Mouse (Mus musculus) liver, embryonic 14.5 days (tissue): Measurements from ENCODE around the gene Akr1d1. TPM values are rescaled to one million over a fixed set of nuclear protein-coding genes. Genes with fewer than 3 reads are reported as not detected.

Experiments
- ATAC-seq: fragments of 200-750 bp; cut with Nextera tagmentation; 2 replicates; pipeline ENCODE4 v1.8.0; 2017; ENCODE audit warnings: moderate number of reproducible peaks, mild to moderate bottlenecking, moderate library complexity; ENCODE audit not compliant: insufficient read depth
- DNase-seq, 3 experiments: peaks; one replicate each; pipeline ENCODE4 v3.0.0-alpha.2; 2012 to 2013; ENCODE audit warnings: low read depth in 3 of 3, low spot score in 3 of 3
- H3K27ac ChIP-seq: fragments of 300-500 bp; sonication (generic); 2 replicates; pipeline ENCODE4 v1.5.1; 2014; ENCODE audit warnings: moderate library complexity, mild to moderate bottlenecking, control low read depth, inconsistent platforms
- H3K27me3 ChIP-seq: fragments of 300-500 bp; sonication (generic); 2 replicates; pipeline ENCODE4 v1.6.1; 2014; ENCODE audit warnings: mild to moderate bottlenecking, low read length, moderate library complexity; ENCODE audit not compliant: control insufficient read depth, insufficient read depth
- H3K36me3 ChIP-seq: fragments of 300-500 bp; sonication (generic); replicated peaks from 2 replicates; pipeline ENCODE4 v1.6.1; 2014; ENCODE audit warnings: low read depth; ENCODE audit not compliant: control insufficient read depth, insufficient read depth
- H3K4me1 ChIP-seq, 2 experiments: fragments of 200-500 bp in 1 of 2; fragments of 300-500 bp in 1 of 2; sonication (generic) in 1 of 2; replicated peaks; 2 replicates each; pipeline ENCODE4 v1.6.1; 2012 to 2014; ENCODE audit warnings: antibody characterized with exemption in 1 of 2, inconsistent platforms in 1 of 2, low read length in 1 of 2; ENCODE audit not compliant: control insufficient read depth in 2 of 2, insufficient read depth in 2 of 2
- H3K4me2 ChIP-seq: fragments of 300-500 bp; sonication (generic); 2 replicates; pipeline ENCODE4 v1.6.1; 2014; ENCODE audit warnings: low read depth, mild to moderate bottlenecking, control low read depth, moderate library complexity
- H3K4me3 ChIP-seq, 2 experiments: fragments of 200-500 bp in 1 of 2; fragments of 300-500 bp in 1 of 2; sonication (generic) in 1 of 2; 2 replicates each; pipeline ENCODE4 v1.5.1; 2012 to 2014; ENCODE audit warnings: low read depth in 2 of 2, low read length in 2 of 2, mild to moderate bottlenecking in 2 of 2, control low read depth in 1 of 2, inconsistent platforms in 1 of 2, moderate library complexity in 1 of 2; ENCODE audit not compliant: insufficient read depth in 1 of 2
- H3K9ac ChIP-seq: fragments of 300-500 bp; sonication (generic); replicated peaks from 2 replicates; pipeline ENCODE4 v1.6.1; 2014; ENCODE audit warnings: mild to moderate bottlenecking, control low read depth, moderate library complexity
- H3K9me3 ChIP-seq: fragments of 300-500 bp; sonication (generic); 2 replicates; pipeline ENCODE4 v1.6.1; 2016; ENCODE audit warnings: low read length, mixed read lengths; ENCODE audit not compliant: control insufficient read depth
- CTCF ChIP-seq: IDR thresholded peaks from 2 replicates; pipeline ENCODE4 v1.5.1; 2016; ENCODE audit warnings: antibody characterized with exemption, low read depth, control low read depth
- EP300 ChIP-seq: IDR thresholded peaks from 2 replicates; pipeline ENCODE4 v1.6.1; 2016; ENCODE audit warnings: antibody characterized with exemption, low read depth
- WGBS: fragments of 180-500 bp; shearing (Covaris S2); extraction: QIAGEN DNeasy Blood & Tissue Kit; methylation state at CpG from one replicate; pipeline ENCODE4 v1.1.7; 2014; ENCODE audit not compliant: insufficient replicate concordance; 5-methylcytosine and 5-hydroxymethylcytosine counted together
- polyA plus RNA-seq, 2 experiments: library from polyadenylated mRNA; depleted of rRNA in 1 of 2; stranded (reverse) in 1 of 2; unstranded in 1 of 2; fragments of >200 nt; fragmentation: Nextera tagmentation in 1 of 2; extraction: Ambion mirVana in 1 of 2; gene quantifications; 2 replicates each; pipeline versions ENCODE4 v1.2.1 to v1.2.3; 2012 to 2014

Akr1d1 gene
- polyA plus RNA-seq, 2 experiments, result 1.7 to 2.5 TPM

GRCm38 (mm10) chr6:37510786-37511185 lies 19.2 kb upstream of the Akr1d1 start:
- Histone ChIP-seq H3K4me2 (no peak overlapping the region), H3K27ac (no peak overlapping the region), H3K27me3 (no peaks in the 10 kb centered on the region), H3K4me1 (0 out of 4 replicates have a peak, but pooled peaks cover 0 to 2% of the 10 kb centered on the region in 2 experiments), H3K9ac (no peak overlapping the region), H3K36me3 (no peaks in the 10 kb centered on the region), H3K4me3 (no peak overlapping the region), H3K9me3 (no peaks in the 10 kb centered on the region)
- DNase-seq (no peak), ATAC-seq (no peak)
- no peak for TF ChIP-seq EP300
- TF ChIP-seq CTCF, result no peak

- no peaks in the 10 kb centered on the region for H3K9me3 ChIP-seq
- H3K4me2 ChIP-seq, result no peak overlapping the region
- H3K27me3 ChIP-seq, result no peaks in the 10 kb centered on the region
- no peak overlapping the region for H3K9ac ChIP-seq
- no peak for ATAC-seq
- H3K4me1 ChIP-seq, result no peaks in the 10 kb centered on the region
- WGBS, result 63% methylated on average over 13 of the region's 13 CpGs
- H3K27ac ChIP-seq, result no peak overlapping the region
- DNase-seq, result no peak
- no peaks in the 10 kb centered on the region for H3K36me3 ChIP-seq
- TF ChIP-seq CTCF, result no peak
- no peak for TF ChIP-seq EP300
- H3K4me3 ChIP-seq, result no peak overlapping the region
These were observed 9.2 kb upstream of the Akr1d1 start for GRCm38 (mm10) chr6:37520631-37521375.

- Histone ChIP-seq H3K27ac (no peak overlapping the region), H3K9ac (no peak overlapping the region), H3K4me3 (no peak overlapping the region), H3K4me1 (no peaks in the 10 kb centered on the region), H3K9me3 (no peaks in the 10 kb centered on the region), H3K27me3 (no peaks in the 10 kb centered on the region), H3K4me2 (no peak overlapping the region), H3K36me3 (no peaks in the 10 kb centered on the region)
- DNase-seq (no peak), ATAC-seq (no peak)
- WGBS, result 71% methylated on average over 3 of the region's 3 CpGs
- TF ChIP-seq CTCF, result no peak
- TF ChIP-seq EP300, result no peak
These were observed 2.1 kb downstream of the Akr1d1 start for GRCm38 (mm10) chr6:37532036-37532435.

DNA sequence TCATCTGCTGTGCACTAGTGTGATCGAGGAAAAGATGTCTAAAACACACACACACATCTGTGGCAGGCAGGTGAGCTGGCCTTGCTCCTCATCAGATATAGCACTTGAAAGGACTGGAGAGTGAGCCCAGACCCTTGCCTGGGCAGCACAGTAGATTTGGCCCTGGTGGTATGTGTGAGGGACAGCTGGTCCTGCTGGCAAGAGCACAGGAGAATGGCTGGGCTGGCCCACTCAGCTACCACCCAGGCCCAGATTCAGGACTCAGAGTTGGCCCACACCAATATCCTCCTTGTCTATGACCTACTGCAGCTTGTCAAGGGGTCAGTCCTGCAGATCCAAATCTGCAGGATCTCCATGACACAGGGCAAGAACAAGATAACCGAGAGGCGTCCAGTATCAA lies 6.9 kb downstream of the Akr1d1 start:
- ATAC-seq (no peak), DNase-seq (no peak)
- Histone ChIP-seq H3K9ac (no peak overlapping the region), H3K9me3 (no peaks in the 10 kb centered on the region), H3K36me3 (no peaks in the 10 kb centered on the region), H3K4me1 (peaks cover 0 to 10% of the 10 kb centered on the region in 2 experiments; a peak in 1 of 4 replicates), H3K4me2 (no peak overlapping the region), H3K4me3 (no peak overlapping the region), H3K27me3 (no peaks in the 10 kb centered on the region), H3K27ac (no peak overlapping the region)
- no peak for TF ChIP-seq EP300
- TF ChIP-seq CTCF, result no peak
- WGBS, result 52% methylated on average over 3 of the region's 3 CpGs

- no peaks in the 10 kb centered on the region for H3K27me3 ChIP-seq
- H3K9me3 ChIP-seq, result no peaks in the 10 kb centered on the region
- WGBS, result 68% methylated on average over 3 of the region's 3 CpGs
- ATAC-seq (no peak), DNase-seq (no peak)
- H3K4me3 ChIP-seq, result no peak overlapping the region
- H3K36me3 ChIP-seq, result no peaks in the 10 kb centered on the region
- no peak overlapping the region for H3K27ac ChIP-seq
- no peak overlapping the region for H3K4me2 ChIP-seq
- no peak overlapping the region for H3K9ac ChIP-seq
- TF ChIP-seq CTCF (no peak), EP300 (no peak)
- peaks cover 0 to 10% of the 10 kb centered on the region in 2 experiments; a peak in 1 of 4 replicates for H3K4me1 ChIP-seq
These were observed 7.8 kb downstream of the Akr1d1 start for GRCm38 (mm10) chr6:37537801-37538200.
